Mouse (Mus musculus) forebrain, embryonic 11.5 days (tissue): ENCODE data around the gene Serpinb9. TPM values are rescaled to one million over a fixed set of nuclear protein-coding genes. Genes with fewer than 3 reads are reported as not detected.
"Not testable (repeated sequence)": the region's sequence is repeated elsewhere in the genome, so short reads cannot be mapped to it uniquely, and the experiment has no call there.

Source experiments
- ATAC-seq: fragments of 200-750 bp; cut with Nextera tagmentation; replicated peaks from 2 replicates; pipeline ENCODE4 v1.8.0; 2017; ENCODE audit warnings: moderate TSS enrichment; ENCODE audit not compliant: low FRiP score
- DNase-seq: peaks from one replicate; pipeline ENCODE4 v3.0.0-alpha.2; 2017; ENCODE audit warnings: low spot score
- H3K27ac ChIP-seq: fragments of 300-500 bp; sonication (generic); 2 replicates; pipeline ENCODE4 v1.5.1; 2014; ENCODE audit warnings: low read depth, low read length
- H3K27me3 ChIP-seq: fragments of 300-500 bp; sonication (generic); 2 replicates; pipeline ENCODE4 v1.6.1; 2014; ENCODE audit warnings: mild to moderate bottlenecking, low read length, mixed read lengths; ENCODE audit not compliant: control insufficient read depth, insufficient read depth
- H3K36me3 ChIP-seq: fragments of 300-500 bp; sonication (generic); 2 replicates; pipeline ENCODE4 v1.6.1; 2014; ENCODE audit warnings: mild to moderate bottlenecking, low read length, moderate library complexity, mixed read lengths; ENCODE audit not compliant: control insufficient read depth, insufficient read depth
- H3K4me1 ChIP-seq: fragments of 300-500 bp; sonication (generic); replicated peaks from 2 replicates; pipeline ENCODE4 v1.6.1; 2014; ENCODE audit warnings: low read length, mixed read lengths; ENCODE audit not compliant: control insufficient read depth, insufficient read depth
- H3K4me2 ChIP-seq: fragments of 300-500 bp; sonication (generic); 2 replicates; pipeline ENCODE4 v1.6.1; 2014; ENCODE audit warnings: low read depth, mild to moderate bottlenecking, low read length, moderate library complexity, mixed read lengths; ENCODE audit not compliant: severe bottlenecking
- H3K4me3 ChIP-seq: fragments of 300-500 bp; sonication (generic); 2 replicates; pipeline ENCODE4 v1.5.1; 2014; ENCODE audit warnings: low read depth, low read length
- H3K9ac ChIP-seq: fragments of 300-500 bp; sonication (generic); 2 replicates; pipeline ENCODE4 v1.6.1; 2014; ENCODE audit warnings: low read length
- H3K9me3 ChIP-seq: fragments of 300-500 bp; sonication (generic); 2 replicates; pipeline ENCODE4 v1.6.1; 2016; ENCODE audit warnings: low read length, mixed read lengths; ENCODE audit not compliant: control insufficient read depth
- WGBS: fragments of 180-500 bp; shearing (Covaris S2); extraction: QIAGEN DNeasy Blood & Tissue Kit; methylation state at CpG from one replicate; pipeline ENCODE4 v1.1.7; 2014; 5-methylcytosine and 5-hydroxymethylcytosine counted together
- polyA plus RNA-seq: library from polyadenylated mRNA; unstranded; fragments of >200 nt; fragmentation: Nextera tagmentation; extraction: Ambion mirVana; gene quantifications from 2 replicates; pipeline ENCODE4 v1.2.1, GENCODE M21; 2014

Gene Serpinb9
- polyA plus RNA-seq, 1 experiment from 2014 or later = 0.99 TPM

DNA sequence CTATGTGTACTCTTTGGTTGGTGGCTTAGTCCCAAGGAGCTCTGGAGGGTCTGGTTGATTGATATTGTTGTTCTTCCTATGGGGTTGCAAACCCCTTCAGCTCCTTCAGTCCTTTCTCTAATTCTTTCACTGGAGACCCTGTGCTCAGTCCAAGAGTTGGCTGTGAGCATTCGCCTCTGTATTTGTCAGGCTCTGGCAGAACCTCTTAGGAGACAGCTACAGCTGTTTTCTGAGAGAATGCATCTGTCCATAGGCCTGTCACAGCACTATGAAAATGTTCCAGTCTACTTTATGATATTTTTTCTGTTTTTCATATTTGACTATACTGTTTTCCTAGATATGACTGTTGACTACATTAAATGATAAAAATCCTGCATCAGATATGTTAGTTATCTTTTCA is 9.3 kb downstream of the Serpinb9 start:
- Histone ChIP-seq H3K9ac (no peak overlapping the region), H3K27ac (no peak overlapping the region), H3K36me3 (no peaks in the 10 kb centered on the region), H3K9me3 (no peaks in the 10 kb centered on the region), H3K27me3 (no peaks in the 10 kb centered on the region), H3K4me2 (no peak overlapping the region), H3K4me3 (no peak overlapping the region), H3K4me1 (no peaks in the 10 kb centered on the region)
- ATAC-seq = no peak
- no peak for DNase-seq
- 80% methylated on average over 1 of the region's 1 CpGs for WGBS

DNA sequence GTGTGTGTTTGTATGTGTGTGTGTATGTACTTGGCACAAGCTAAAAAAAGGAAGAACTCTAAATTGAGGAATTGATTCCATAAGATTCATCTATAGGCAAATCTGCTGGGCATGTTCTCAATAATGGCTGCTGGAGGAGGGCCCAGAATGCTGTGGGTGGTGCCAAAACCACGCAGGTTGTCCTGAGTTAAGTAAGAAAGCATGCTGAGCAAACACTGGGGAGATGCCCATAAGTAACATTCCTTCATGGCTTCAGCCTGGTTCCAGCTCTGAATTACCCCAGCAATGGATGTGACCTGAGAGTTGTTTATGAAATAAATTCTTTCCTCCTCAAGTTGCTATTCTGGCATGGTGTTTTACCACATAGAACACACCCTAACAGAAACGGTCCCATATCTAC is 10.2 kb downstream of the Serpinb9 start:
- H3K27ac ChIP-seq = no peak overlapping the region
- WGBS = 76% methylated on average over 2 of the region's 2 CpGs

DNA sequence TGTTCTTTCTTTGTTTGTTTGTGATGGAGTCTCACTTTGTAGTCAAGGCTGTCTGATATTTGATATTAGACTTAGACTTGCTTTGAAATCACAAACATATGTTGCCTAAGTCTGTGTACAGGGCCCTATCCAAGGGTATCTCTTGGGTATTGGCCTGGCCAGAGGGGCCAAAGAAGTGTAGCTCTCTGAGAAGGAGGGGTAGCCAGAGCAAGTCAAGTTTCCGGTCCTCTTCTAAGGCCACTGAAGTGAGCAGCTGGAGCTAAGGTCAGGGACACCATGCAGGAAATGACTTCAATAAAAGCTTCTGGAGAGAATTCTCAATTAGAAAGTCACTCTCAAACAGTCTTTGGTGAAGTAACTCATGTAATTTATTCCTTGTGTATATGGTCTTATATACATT is 19.3 kb downstream of the Serpinb9 start:
- Histone ChIP-seq H3K27me3 (no peaks in the 10 kb centered on the region), H3K4me1 (no peaks in the 10 kb centered on the region), H3K4me3 (no peak overlapping the region), H3K9ac (no peak overlapping the region), H3K27ac (no peak overlapping the region), H3K4me2 (no peak overlapping the region), H3K36me3 (no peaks in the 10 kb centered on the region), H3K9me3 (no peaks in the 10 kb centered on the region; the same call in 1 of the 2 replicates)
- ATAC-seq (no peak), DNase-seq (no peak)
- WGBS = 92% methylated on average over 1 of the region's 1 CpGs

More for the DNA sequence above, 10.2 kb downstream of the Serpinb9 start:
- Histone ChIP-seq H3K4me1 (no peaks in the 10 kb centered on the region), H3K4me2 (no peak overlapping the region), H3K36me3 (no peaks in the 10 kb centered on the region), H3K9me3 (no peaks in the 10 kb centered on the region), H3K27me3 (no peaks in the 10 kb centered on the region), H3K4me3 (no peak overlapping the region), H3K9ac (no peak overlapping the region)
- ATAC-seq (no peak), DNase-seq (no peak)

DNA sequence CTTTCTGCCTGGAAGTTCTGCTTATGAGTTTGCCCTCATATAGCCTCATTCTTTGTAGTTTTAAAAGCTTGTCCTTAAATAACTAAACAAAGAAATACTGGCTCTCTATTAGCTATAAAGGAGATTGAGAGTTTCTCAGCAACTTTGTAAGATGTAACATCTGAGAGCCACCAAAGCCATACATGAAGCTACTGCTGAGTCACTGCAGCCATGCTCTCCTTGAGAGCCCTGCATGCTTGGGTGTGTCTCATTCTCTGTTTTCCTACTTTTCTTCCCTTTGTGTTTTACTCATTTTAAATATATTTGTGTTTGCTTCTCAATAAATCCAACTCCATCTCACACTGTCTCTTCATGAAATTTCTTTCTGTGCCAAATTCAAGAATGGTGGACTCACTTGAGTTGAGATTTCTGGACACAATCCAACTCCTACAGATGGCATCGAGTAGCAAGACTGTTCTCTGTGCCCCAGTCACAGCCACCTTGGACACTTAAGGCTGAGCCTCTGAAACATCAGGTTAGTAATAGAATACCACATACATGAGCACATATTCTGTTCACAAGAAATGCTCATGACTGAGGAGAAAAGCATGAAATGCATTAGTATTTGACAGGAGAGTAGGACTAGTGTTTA is 23.5 kb downstream of the Serpinb9 start:
- no peak for DNase-seq
- 83% methylated on average over 1 of the region's 1 CpGs for WGBS
- Histone ChIP-seq H3K4me2 (no peak overlapping the region), H3K27me3 (no peaks in the 10 kb centered on the region), H3K9me3 (no peaks in the 10 kb centered on the region), H3K36me3 (no peaks in the 10 kb centered on the region), H3K4me1 (no peaks in the 10 kb centered on the region), H3K4me3 (no peak overlapping the region), H3K9ac (no peak overlapping the region), H3K27ac (no peak overlapping the region)
- ATAC-seq = no peak

DNA sequence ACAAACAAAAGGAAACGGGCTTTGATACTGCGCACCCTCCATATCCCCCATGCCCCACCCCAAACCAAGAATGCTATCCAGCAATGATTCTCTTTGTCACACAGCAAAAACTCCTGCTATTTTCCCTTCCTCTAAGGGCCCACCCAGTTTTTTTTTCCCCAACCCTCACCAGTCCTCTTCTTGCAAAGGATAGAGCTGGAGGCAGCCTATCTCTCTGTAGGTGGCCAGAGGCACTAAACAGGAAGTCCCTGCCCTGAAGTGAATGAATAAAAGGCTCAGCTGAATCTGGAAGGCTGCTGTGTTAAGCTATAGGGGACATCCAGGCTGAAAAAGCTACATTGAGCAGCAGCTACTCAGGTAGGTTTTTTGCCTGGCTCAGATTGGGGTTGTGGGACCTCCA is 24.2 kb downstream of the Serpinb9 start, which contains the start of gene Serpinb9b:
TSS of gene Serpinb9b (plus strand) at position 173 of the 400 bp plus-strand sequence.
- WGBS = 71% methylated on average over 2 of the region's 2 CpGs
- DNase-seq (no peak), ATAC-seq (no peak)
- H3K36me3 ChIP-seq = no peaks in the 10 kb centered on the region
- no peaks in the 10 kb centered on the region for H3K9me3 ChIP-seq
- H3K9ac ChIP-seq = no peak within 1 kb of the TSS
- H3K4me3 ChIP-seq = no peak within 1 kb of the TSS
- H3K27me3 ChIP-seq = no peaks in the 10 kb centered on the region
- H3K27ac ChIP-seq = no peak within 1 kb of the TSS
- H3K4me2 ChIP-seq = no peak within 1 kb of the TSS
- H3K4me1 ChIP-seq = no peaks in the 10 kb centered on the region

DNA sequence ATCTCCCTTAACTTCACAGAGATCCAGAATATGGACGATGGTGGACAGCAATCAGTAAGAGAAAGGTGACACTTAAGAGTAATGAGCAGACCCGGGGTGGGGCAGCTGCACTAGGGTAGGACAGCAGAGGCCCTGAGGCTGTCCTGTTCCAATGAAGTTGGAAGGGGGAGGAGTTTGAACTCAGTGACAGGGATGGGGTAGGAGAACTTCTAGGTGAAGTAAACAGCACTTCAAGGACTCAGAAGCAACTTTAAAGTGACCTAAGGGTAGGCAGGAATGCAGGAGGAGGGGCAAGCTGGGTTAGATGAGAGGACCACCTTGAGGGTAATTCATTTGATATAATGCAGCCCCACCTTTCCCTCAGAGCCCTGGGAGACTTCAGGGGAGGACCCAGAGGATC is 25.1 kb downstream of the Serpinb9 start:
- no peaks in the 10 kb centered on the region for H3K4me1 ChIP-seq
- no peak overlapping the region for H3K4me2 ChIP-seq
- H3K4me3 ChIP-seq = no peak overlapping the region
- no peak for DNase-seq
- 67% methylated on average over 2 of the region's 2 CpGs for WGBS
- no peak overlapping the region for H3K27ac ChIP-seq
- no peak overlapping the region for H3K9ac ChIP-seq
- H3K9me3 ChIP-seq = no peaks in the 10 kb centered on the region
- no peaks in the 10 kb centered on the region for H3K27me3 ChIP-seq
- ATAC-seq = no peak
- no peaks in the 10 kb centered on the region for H3K36me3 ChIP-seq

DNA sequence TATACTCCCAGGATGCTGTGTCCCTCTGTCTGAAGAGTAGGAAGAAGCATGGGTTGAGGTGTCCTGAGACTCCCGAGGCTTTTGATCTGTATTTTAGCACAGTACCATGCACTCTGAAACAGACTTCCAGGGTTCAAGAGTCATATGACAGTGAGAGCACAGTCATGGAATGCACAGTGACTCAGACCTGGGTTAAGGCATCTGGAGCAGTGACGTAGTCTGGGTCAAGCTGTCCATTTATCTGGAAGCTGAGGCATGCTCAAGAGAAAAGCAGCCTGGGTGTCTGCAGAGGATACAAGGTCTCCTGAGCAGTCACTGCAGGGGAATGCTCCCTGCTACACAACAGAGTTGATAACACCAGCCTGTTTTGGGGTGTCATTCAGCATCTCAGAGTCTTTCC is 25.5 kb downstream of the Serpinb9 start:
- no peaks in the 10 kb centered on the region for H3K9me3 ChIP-seq
- WGBS = 72% methylated on average over 2 of the region's 2 CpGs
- H3K36me3 ChIP-seq = no peaks in the 10 kb centered on the region
- H3K4me1 ChIP-seq = no peaks in the 10 kb centered on the region
- H3K27me3 ChIP-seq = no peaks in the 10 kb centered on the region
- H3K9ac ChIP-seq = no peak overlapping the region
- H3K4me3 ChIP-seq = no peak overlapping the region
- DNase-seq (no peak), ATAC-seq (no peak)
- no peak overlapping the region for H3K4me2 ChIP-seq
- H3K27ac ChIP-seq = no peak overlapping the region

DNA sequence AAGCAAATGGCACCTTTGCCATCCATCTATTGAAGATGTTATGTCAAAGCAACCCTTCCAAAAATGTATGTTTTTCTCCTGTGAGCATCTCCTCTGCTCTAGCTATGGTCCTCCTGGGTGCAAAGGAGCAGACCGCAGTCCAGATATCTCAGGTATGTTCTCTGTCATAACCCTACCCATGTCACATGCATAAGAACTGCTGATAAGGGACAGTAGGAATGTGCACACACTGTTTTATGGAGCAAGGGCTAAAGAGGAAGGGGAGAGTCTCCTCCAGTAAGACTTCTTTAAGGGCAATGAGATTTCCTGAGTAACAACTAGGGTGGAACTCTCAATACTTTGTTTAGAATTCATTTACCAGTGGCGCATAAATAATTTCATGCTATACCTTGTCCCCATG is 26.4 kb downstream of the Serpinb9 start:
- H3K4me2 ChIP-seq, ATAC-seq, H3K27ac ChIP-seq, H3K4me3 ChIP-seq, H3K36me3 ChIP-seq, H3K4me1 ChIP-seq, DNase-seq, H3K9ac ChIP-seq, H3K9me3 ChIP-seq, H3K27me3 ChIP-seq: not testable (repeated sequence)
- 94% methylated on average over 2 of the region's 2 CpGs for WGBS

DNA sequence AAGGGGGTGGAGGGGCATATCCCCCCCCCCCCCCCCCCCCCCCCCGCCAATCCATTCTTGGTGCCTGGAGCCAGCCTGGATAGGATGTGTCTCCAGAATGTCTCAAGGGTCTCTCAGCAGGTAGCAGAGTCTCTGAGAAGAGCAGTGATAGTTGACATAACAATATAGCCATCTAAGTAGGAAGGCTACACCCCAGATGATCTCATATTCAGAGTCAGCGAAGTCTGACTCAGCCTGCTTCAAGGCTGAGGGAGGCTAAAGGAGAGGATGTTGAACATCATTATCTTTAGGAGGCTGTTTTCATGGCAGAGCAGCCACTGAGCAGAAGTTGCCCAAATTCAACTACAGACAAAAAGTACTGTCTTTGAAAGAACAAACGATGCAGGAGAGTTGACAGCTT is 27.2 kb downstream of the Serpinb9 start:
- Histone ChIP-seq H3K9ac (no peak overlapping the region), H3K4me2 (no peak overlapping the region), H3K4me1 (no peaks in the 10 kb centered on the region), H3K36me3 (no peaks in the 10 kb centered on the region), H3K4me3 (no peak overlapping the region), H3K9me3 (no peaks in the 10 kb centered on the region), H3K27me3 (no peaks in the 10 kb centered on the region), H3K27ac (no peak overlapping the region)
- DNase-seq (no peak), ATAC-seq (no peak)
- 92% methylated on average over 2 of the region's 3 CpGs for WGBS
